Mouse (Mus musculus) hindlimb bud, embryonic 11.5 days (tissue): ENCODE results near the gene Epha6.

ENCODE experiments used
- DNase-seq: peaks from one replicate; pipeline ENCODE4 v3.0.0-alpha.2; 2012; ENCODE audit warnings: low read depth, low spot score; ENCODE audit errors: extremely low spot score

Gene Epha6

DNA sequence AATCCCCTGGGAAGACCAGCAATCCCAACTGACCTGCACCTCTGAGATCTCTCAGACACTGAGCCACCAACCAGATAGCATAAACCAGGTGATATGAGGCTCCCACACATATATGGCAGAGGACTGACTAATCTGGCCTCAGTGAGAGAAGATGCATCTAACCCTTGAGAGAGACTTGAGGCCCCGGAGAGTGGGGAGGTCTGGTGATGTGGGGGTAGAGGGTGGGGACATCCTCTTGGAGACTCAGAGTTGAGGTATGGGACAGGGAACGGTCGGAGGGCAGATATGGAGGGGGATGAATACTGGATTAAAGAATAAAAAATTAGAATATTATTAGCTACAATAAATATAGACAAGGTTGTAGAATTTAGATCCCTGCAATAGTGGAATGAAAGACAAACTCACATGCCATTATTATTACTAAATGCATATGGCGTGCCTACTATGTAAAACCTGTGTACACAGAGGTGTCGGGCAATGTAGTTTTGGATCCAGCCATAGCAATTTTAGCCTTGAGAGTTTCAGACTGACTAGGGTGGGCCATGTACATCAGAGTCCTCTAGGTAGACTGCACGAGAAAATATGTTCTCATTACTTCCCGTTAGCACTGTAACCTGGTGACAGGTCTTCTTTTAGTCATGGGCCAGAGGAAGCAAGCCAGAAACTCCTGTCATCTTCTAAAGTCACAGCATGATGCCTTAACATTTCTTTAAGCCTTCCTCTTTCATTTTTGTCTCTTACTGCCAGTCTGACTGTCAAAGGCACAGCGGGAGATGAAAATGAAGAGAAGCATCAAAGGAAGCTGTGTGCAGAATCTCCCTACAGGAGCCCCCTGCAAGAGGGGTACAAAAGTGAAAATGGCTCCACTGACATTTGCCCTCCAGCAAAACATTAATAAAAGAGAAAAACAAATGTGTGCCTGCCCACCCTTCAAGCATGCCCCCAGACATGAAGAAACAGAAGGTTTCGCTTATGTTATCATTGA, 338.7 kb downstream of the Epha6 start:
- DNase-seq: no peak

DNA sequence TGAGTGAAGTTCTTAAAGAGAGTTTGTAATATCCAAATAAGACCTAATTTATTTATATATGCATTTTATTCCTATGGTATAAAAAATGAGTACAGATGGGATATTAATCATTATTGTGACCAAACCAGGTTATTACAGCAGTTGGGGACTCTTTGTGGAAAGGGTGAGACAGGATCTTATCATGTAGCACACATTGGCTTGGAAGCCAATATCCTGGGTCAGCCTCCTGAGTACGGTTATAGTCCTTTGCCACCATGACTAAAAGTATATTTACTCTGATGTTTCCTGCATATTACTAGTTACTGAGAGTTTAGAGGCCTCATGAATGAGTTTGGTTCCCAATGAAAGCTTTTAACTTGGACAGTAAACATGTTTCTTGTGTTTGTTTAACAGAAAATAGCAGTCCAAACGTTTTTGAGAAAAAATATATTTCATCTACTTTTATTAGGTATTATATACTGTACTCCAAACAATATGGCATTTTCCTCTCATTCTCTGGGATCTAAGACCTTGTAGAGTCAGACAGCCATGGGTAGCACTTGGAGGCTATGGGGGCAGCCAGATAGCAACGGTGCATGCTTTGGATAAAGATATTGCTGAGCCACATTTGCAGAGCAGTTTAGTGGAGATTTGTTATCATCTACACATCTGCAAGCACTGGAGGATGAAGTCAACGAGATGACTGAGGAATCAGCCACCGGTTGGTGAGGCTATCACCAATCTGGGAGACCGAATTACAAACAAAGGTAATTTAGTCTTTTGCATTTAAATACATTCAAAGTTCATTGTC, 340.4 kb downstream of the Epha6 start:
- DNase-seq: no peak

DNA sequence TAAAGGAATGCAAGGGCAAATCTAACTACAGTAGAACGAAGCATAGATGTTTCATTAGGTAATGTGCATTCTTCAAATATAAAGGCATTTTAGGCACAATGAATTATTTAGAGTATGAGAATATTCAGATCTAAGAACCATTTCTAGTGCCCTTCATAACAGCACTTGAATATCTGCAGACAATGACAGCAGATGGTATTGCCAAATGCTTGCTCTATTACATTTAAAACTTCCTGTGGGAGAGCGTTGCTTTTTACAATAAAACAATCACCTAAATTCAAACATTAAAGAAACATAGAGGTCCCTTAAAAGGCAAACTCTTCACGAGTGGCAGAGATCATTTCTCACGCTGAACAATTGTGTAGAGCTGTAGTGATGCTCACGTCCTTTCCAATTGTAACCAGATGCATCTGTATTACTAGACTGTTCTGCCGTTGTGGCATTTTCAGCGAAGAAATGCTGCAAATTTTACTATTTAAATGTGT, 347.1 kb downstream of the Epha6 start:
- no peak for DNase-seq

DNA sequence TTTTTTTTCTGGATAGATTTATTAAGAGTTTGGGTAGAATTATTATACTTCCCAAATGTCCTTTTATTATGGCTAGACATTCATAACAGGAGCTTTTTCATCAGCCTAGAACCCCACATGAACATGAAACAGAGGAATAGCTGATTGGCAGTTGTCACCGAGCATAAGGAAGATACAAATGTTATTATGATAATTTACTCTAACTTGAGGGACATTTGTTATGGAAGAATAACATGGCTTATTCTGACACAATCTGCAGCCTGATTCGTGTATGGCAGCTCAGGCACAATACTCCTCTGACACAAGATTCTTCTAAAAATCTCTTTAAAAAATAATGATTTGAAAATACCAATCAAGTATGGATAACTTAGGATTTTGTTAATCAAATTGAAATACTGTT, 347.7 kb downstream of the Epha6 start:
- no peak for DNase-seq

DNA sequence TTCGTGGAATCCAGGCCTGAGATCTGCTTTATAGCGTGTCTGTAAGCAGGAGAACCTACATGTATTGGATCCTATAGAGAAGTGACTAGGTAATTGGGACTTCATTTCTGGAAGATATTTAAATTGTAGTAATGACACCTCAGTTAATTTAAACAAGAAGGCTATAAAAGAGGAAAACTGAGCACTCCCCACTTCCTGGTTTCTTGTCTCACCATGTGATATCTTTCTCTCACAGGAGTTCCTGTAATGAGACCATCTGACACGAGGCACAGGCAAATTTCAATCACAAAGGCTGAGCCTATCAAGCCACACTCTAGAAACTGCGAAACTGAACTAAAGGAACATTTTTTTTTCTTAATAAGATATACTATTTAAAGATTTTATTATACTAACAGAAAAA, 348.3 kb downstream of the Epha6 start:
- DNase-seq: no peak

DNA sequence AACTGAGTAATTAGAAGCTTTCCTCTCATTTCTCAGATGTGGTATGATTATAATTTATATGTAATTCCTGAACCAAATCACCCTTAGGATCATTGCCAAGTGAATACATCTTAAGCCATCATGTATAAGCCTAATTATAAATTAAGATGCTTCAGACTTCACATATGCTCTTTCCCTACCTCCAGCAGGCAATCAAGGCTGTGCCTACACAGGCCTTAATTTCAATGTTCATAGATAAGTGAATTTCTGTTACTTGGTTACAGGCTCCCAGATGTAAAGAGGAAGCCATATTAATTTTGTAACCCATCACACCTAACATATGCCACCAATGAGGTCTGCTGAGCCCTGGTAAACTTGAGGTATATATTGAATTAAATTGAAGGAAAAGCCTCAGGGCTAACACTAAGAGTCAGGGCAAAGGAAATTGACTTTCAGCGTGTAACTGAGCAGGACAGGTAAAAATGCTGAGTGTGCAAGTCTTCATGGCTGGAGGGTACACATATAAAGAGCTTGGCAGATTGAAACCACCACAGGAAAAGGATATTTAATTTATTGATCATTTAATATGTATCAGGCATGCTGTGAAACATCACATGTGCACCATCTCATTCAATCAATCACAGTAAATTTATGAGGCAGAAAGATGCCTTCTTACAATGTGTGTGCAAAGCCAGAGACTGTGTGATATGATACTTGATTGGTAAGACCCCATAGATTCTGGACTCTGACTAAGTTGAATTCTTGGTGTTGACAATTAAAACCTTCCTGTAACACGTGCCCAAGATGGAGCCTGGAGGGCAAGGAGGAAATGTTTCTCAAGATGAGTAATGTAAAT, 365.8 kb downstream of the Epha6 start:
- no peak for DNase-seq

DNA sequence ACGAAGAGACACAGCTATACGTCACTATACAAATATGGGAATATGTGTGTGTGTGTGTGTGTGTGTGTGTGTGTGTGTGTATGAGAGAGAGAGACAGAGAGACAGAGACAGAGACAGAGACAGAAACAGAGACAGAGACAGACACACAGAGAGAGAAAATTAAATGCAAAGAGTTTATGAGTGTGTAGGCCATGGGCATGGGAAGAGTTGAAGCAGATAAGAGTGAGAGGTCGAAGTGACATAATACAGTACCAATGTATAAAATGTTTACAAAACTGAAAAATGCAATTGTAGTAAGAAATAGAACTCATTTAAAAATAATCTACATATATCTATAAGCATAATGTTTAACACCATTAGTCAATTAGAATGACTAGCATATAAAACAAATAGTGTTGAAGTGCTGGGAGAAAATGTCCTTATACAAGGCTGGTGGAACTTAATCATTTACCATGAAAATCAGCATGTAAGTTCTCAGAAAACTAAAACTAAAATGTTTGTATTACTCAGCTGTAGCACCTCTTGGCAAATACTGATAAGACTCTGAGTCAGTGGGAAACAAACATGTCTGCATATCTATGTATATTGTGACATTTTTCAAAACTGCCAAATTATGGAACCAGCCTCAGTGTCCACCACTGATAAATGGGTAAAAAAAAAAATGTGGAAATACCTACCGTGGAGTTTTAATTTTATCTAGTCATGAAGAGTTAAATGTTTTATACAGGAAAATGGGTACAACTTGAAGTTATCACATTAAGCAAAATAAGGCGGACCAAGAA, 371.2 kb downstream of the Epha6 start:
- DNase-seq: no peak

DNA sequence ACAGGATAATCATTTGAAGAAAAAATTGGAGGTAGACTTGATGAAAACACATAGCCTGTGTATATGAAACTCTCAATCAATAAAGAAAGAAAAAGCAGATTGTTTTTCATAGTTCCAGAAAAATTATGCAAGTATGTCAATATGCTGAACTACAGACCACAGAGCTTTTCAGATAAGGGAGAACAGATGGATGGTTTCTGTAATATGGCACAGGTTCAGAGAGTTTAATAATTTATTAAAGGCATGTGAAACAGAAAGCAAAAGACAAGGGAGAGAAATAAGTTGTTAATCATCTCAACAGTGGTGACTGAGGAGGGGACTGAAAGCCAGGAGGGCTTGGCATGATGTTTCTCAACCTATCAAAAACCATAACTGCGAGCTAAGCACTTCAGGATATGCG, 372.3 kb downstream of the Epha6 start:
- no peak for DNase-seq

DNA sequence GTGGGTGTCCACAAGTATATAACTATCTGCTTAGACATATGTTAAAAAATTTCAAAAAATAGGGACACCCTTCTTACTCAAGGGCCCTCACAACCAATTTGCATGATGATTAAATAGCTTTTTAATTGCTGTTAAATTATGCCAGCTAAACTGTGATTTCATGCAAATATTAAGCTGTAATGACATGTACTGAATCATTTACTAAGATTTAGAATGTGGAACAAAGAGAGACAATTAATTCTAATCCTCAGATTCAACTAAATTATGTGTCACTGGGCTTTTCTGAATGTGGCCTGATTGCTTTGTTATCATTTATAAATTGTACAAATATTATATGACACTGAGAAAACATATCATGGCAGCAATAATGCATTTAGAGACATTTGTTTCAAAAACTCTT, 396.2 kb downstream of the Epha6 start:
- no peak for DNase-seq

DNA sequence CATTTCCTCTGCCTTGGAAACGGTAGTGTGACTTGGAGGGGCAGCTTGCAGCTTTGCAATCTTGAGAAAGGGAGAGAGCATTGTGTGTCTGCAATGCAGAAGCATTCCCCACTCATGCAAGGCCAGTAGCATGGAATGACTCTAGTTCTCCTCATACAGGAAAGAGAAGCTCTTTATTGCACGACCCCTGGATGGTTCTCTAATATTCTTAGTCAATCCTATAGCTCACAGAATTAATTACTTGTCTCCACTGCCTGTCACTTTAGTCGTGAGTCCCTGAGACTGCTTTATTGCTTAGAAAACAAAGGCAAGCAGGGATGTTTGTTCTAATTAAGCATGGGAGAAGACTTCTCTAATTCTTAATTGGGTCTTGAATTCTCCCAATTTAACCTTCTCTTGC, 429.8 kb downstream of the Epha6 start:
- DNase-seq: no peak

DNA sequence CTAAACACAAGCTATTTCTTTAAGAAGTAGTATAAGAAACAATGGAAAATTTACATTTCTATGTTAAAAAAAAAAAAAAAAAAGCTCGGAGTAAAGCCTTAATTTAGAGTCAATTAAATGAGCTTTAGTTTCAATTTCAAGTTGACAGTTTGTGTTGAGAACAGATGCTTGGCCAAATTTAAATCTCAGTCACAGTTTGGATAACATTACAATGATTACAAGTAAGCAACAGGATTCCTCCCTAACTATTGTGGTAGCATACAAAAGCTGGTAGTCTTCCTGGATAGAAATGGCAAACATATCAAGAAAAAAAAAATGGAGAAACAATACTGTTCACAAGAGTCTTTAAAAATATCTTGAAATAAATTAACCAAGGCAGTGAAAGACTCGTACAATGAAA, 452.9 kb downstream of the Epha6 start:
- no peak for DNase-seq

DNA sequence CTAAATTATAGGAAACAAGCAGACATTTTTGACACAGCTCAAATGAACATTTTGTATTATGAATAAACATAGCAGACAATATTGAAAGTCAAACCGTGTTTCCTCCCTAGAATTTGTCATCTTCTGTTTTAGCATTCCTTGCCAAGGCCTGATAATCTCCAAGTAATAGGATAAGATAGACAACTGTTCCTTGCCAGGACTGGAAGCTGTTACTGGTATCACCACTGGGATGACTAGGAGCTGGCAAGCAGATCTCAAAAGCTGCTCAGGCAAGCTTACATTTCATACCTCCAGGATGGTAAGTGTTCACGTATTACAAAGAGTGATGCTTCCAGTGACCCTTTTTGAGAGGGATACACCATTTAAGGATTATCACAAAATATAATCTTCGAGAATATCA, 461.0 kb downstream of the Epha6 start:
- no peak for DNase-seq

DNA sequence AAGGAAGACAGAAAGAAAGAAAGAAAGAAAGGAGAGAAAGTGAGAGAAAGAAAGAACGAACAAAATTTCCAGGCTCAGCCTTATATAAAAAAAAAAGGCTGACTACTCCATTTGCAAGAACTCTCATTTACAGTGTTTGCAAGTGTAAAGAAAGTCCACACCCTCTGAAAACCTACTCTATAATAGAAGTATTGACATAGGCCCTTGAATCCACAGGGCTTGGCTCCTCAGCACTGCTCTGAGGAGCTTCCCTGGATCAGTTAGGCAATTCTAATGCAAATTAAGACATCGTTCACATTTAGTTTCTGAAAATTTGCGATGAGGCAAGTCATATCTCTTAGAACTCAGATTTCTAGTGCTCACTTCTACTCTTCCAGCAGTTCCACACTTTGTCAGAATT, 483.9 kb downstream of the Epha6 start:
- DNase-seq: no peak

DNA sequence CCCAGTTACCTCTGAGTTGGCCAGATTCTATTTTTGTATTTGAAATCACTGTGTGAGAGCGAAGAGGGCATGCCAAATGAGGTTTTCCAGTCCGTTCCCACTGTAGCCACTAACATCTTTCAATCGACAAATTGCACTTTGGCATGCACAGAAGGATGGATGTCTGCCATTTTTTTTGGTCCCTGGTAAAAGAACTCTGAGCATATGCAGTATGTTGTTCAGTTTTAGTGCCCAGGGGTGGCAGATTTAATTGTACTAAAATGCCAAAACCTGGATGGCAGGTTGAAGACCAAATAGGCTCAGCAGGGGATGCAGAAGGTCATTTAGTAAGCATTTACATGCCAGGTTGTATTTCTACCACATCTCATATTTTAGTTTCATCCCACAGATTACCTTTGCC, 503.1 kb downstream of the Epha6 start:
- DNase-seq: no peak

DNA sequence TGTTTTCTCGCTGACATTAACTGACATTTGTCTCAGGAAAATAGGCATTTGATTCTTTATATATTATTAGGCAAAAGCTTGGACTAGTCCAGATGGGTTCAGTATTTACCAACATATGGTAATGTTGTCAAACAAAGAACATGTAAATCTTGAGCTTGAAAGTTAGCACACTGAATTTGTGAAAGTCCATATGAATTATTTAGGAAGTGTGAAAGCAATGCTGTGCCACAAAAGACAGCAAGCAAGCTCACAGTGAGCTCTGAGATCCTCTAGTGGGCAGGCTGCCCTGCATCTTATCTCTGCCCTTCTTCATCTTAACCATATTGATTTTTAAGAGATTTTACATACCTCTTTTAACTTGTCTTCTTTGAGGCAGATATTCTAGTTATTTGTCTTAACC, 510.0 kb downstream of the Epha6 start:
- no peak for DNase-seq

DNA sequence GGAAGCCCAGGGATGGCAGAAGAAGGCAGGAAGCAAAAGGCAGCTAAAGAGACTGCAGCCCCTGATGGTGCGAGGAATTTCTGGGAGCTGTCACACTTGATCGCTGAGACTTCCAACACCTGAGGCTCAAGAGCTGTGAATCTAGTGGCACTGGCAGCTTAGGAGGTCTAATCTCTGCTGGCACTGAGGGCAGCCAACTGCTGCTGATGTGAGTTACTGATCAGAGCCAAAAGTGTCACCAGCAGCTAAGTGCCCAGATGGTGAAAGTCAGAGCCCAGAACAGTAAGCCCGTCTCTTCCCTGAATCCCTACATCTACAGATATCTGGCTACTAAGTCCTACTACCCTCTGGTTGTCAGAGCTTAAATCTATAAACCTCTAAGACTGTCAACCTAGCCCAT, 518.4 kb downstream of the Epha6 start:
- DNase-seq: no peak

DNA sequence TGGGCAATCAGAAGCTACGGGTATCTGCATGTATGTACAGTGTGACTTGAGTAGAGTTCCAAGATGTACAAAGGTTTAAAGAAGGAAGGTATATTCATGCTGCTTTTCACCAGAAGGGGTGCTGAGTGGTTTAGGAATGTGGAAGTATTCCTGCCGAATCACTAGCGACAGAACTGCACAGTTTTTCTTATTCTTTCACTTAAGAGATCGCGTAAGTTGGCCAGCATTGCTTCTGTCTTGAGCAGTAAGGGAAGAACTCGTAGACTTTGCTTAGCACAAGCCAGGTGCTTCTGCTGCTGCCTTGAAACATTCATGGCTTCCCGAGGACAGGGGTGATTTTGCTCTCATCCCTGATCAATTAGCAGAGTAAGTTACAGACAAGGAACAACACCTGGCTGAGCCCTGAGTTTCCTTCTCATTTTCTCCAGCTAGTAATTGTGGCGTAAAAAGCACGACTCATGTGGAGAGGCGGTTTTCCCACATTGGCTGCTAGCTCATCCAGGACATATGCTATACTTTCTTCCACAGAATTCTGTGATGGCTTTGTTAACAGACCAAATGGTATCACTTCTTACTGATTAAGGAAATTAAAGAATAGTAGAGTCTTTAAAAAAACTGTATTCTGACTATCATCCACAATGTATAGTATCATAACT, 534.7 kb downstream of the Epha6 start:
- DNase-seq: no peak

DNA sequence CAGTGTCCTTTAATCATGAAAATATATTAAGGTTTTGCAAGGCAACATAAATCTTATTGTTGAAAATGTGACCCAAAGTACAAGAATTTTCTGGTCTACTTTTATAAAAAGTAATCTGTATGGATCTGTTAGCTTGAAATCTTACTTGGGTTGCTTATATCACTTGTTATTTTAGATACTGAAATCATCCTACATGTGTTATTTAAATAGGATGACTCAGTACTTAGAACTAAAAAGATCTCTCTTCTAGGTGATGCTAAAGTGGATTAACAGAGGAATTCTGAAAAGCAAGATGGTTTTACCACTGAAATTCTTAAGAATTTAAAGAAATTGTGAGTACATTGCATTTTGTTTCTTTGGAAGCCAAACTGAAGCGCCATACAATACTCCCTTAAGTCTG, 561.5 kb downstream of the Epha6 start:
- no peak for DNase-seq

DNA sequence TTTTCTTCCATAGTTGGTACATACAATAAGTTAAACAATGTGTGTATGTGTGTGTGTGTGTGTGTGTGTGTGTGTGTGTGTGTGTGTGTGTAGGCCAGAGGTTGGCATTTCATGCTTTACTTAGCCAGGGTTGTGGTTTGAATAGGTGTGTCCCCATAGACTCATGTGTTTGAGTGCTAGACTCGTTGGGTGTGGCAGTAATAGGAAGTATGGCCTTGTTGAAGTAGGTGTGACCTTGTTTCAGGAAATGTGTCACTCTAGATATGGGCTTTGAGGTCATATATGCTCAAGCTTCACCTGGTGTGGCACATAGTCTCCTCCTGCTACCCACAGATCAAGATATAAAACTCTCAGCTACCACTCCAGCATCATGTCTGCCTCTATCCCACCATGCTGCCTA, 577.0 kb downstream of the Epha6 start:
- DNase-seq: no peak
